Comparison of ENCODE assay signal across 32 mouse cellular contexts in genomic region chr5:128649336-128649897, GRCm38 (mm10). TPM values are rescaled to one million over a fixed set of nuclear protein-coding genes. Genes with fewer than 3 reads are reported as not detected.
DNase-seq lines count a peak whose midpoint lies in the region; ATAC-seq and TF ChIP-seq lines count a peak whose summit lies in the region.
"Had no signal": no experiment of that assay in that cellular context is flagged by ENCODE, and none has a peak within 500 bp of the region (broad histone marks: within the 10 kb centered on the region; RNA-seq: fewer than 3 reads in every experiment).

No protein-coding gene starts in this region.

- H3K4me2 ChIP-seq in embryonic facial prominence, embryonic 14.5 days (ENCODE audit: low read depth, low read length) = no peak overlapping the region
- no peak overlapping the region for H3K4me2 ChIP-seq in limb, embryonic 14.5 days (replicated peaks; ENCODE audit: low read depth, low read length, severe bottlenecking)
- no peak overlapping the region for H3K4me2 ChIP-seq in stomach, postnatal 0 days (replicated peaks; ENCODE audit: low read depth)
- no peak overlapping the region for H3K4me2 ChIP-seq in forebrain, embryonic 15.5 days (replicated peaks)
- H3K4me2 ChIP-seq: embryonic facial prominence, embryonic 12.5 days; forebrain, embryonic 13.5 days; heart, embryonic 12.5 days; heart, embryonic 15.5 days; hindbrain, embryonic 14.5 days had no signal

- H3K4me3 ChIP-seq in embryonic facial prominence, embryonic 10.5 days = no peak overlapping the region
- H3K4me3 ChIP-seq in embryonic facial prominence, embryonic 14.5 days (ENCODE audit: low read depth, low read length) = no peak overlapping the region
- H3K4me3 ChIP-seq in limb, embryonic 14.5 days (replicated peaks; ENCODE audit: low read length) = no peak overlapping the region
- no peak overlapping the region for H3K4me3 ChIP-seq in stomach, postnatal 0 days (ENCODE audit: low read depth, low read length)
- no peak overlapping the region for H3K4me3 ChIP-seq in forebrain, embryonic 15.5 days
- H3K4me3 ChIP-seq: embryonic facial prominence, embryonic 12.5 days; forebrain, embryonic 10.5 days; forebrain, embryonic 13.5 days; gastrocnemius, adult 2 months; heart, embryonic 12.5 days; heart, embryonic 15.5 days had no signal

- DNase-seq in embryonic facial prominence, embryonic 10.5 days (ENCODE audit: low spot score) = no peak
- DNase-seq in embryonic facial prominence, embryonic 14.5 days (ENCODE audit: low spot score) = peak; percentile 67
- peak; percentile 29 for DNase-seq in limb, embryonic 14.5 days (ENCODE audit: low spot score)
- no peak for DNase-seq in stomach, postnatal 0 days (ENCODE audit: low spot score)
- DNase-seq in kidney, postnatal 10 days = no peak
- no peak for DNase-seq in heart, postnatal 36 days
- DNase-seq: adrenal gland, postnatal 10 days; adrenal gland, postnatal 36 days; B cell, adult 2 months; cerebellum, adult 18-20 months; cerebellum, adult 9-10 months; cerebellum, postnatal 14 days; forebrain, postnatal 0 days; gastrocnemius, adult 2 months; gastrocnemius, postnatal 25 days; heart, adult 18-20 months; heart, postnatal 10 days; heart, postnatal 4 days had no signal

- H3K27ac ChIP-seq in embryonic facial prominence, embryonic 10.5 days (replicated peaks) = peak overlapping the region; percentile 30; the same call in 1 of the 2 replicates
- no peak overlapping the region; the same call in 1 of the 2 replicates for H3K27ac ChIP-seq in embryonic facial prominence, embryonic 14.5 days (replicated peaks; ENCODE audit: low read depth, low read length)
- H3K27ac ChIP-seq in limb, embryonic 14.5 days (replicated peaks; ENCODE audit: low read depth, low read length) = no peak overlapping the region
- H3K27ac ChIP-seq in stomach, postnatal 0 days (replicated peaks) = 0 out of 2 replicates have a peak overlapping the region, but pooled peaks have one; percentile 24
- no peak overlapping the region for H3K27ac ChIP-seq in forebrain, embryonic 15.5 days (replicated peaks)
- H3K27ac ChIP-seq: embryonic facial prominence, embryonic 12.5 days; forebrain, embryonic 10.5 days; forebrain, embryonic 13.5 days; gastrocnemius, adult 2 months; heart, embryonic 15.5 days; hindbrain, embryonic 14.5 days; hindbrain, postnatal 0 days had no signal

- no peaks in the 10 kb centered on the region for H3K36me3 ChIP-seq in embryonic facial prominence, embryonic 10.5 days (replicated peaks)
- no peaks in the 10 kb centered on the region for H3K36me3 ChIP-seq in embryonic facial prominence, embryonic 14.5 days (ENCODE audit: control insufficient read depth, insufficient read depth, low read length)
- H3K36me3 ChIP-seq in limb, embryonic 14.5 days (ENCODE audit: control insufficient read depth, insufficient read depth, low read length) = no peaks in the 10 kb centered on the region
- no peaks in the 10 kb centered on the region for H3K36me3 ChIP-seq in stomach, postnatal 0 days (ENCODE audit: control insufficient read depth, insufficient read depth, low read length)
- no peaks in the 10 kb centered on the region for H3K36me3 ChIP-seq in forebrain, embryonic 15.5 days
- H3K36me3 ChIP-seq: embryonic facial prominence, embryonic 12.5 days; forebrain, embryonic 10.5 days; G1E; heart, embryonic 12.5 days; heart, embryonic 15.5 days had no signal

- TF ChIP-seq POLR2A in limb, embryonic 14.5 days (IDR thresholded peaks at IDR 0.05; ENCODE audit: borderline replicate concordance, extremely low read depth, insufficient read depth, insufficient read length) = no peak

- WGBS in embryonic facial prominence, embryonic 10.5 days = 81% methylated on average over 11 of the region's 11 CpGs
- WGBS in embryonic facial prominence, embryonic 14.5 days = 62% methylated on average over 11 of the region's 11 CpGs
- WGBS in limb, embryonic 14.5 days = 57% methylated on average over 11 of the region's 11 CpGs
- 61% methylated on average over 11 of the region's 11 CpGs for WGBS in stomach, postnatal 0 days
- WGBS in forebrain, embryonic 15.5 days = 89% methylated on average over 11 of the region's 11 CpGs

- TF ChIP-seq CTCF in stomach, postnatal 0 days (IDR thresholded peaks at IDR 0.05; ENCODE audit: low read depth) = no peak

- no peak overlapping the region for H3K9ac ChIP-seq in embryonic facial prominence, embryonic 14.5 days (ENCODE audit: low read depth, low read length)
- H3K9ac ChIP-seq in limb, embryonic 14.5 days (ENCODE audit: low read depth, low read length, severe bottlenecking) = no peak overlapping the region
- H3K9ac ChIP-seq in stomach, postnatal 0 days (ENCODE audit: low read length) = no peak overlapping the region
- H3K9ac ChIP-seq in forebrain, embryonic 15.5 days (replicated peaks) = no peak overlapping the region
- H3K9ac ChIP-seq: embryonic facial prominence, embryonic 12.5 days; forebrain, embryonic 13.5 days; forebrain, postnatal 0 days; heart, embryonic 12.5 days; heart, embryonic 15.5 days; hindbrain, embryonic 14.5 days had no signal

- peak; percentile 53; the same call in 1 of the 2 replicates for ATAC-seq in embryonic facial prominence, embryonic 14.5 days (ENCODE audit: low read depth)
- ATAC-seq in limb, embryonic 14.5 days (ENCODE audit: low FRiP score, low read depth) = no peak
- no peak for ATAC-seq in stomach, postnatal 0 days (ENCODE audit: low FRiP score, low TSS enrichment)
- no peak for ATAC-seq in forebrain, embryonic 15.5 days (replicated peaks)
- ATAC-seq: forebrain, embryonic 13.5 days; forebrain, postnatal 0 days; hindbrain, postnatal 0 days; inflammation-experienced regulatory T-cells, adult 6 months; Patski had no signal

- no peak for TF ChIP-seq EP300 in stomach, postnatal 0 days (optimal IDR thresholded peaks at IDR 0.05)

- no peaks in the 10 kb centered on the region for H3K9me3 ChIP-seq in embryonic facial prominence, embryonic 10.5 days
- H3K9me3 ChIP-seq in embryonic facial prominence, embryonic 14.5 days (ENCODE audit: control insufficient read depth, low read length) = no peaks in the 10 kb centered on the region
- no peaks in the 10 kb centered on the region for H3K9me3 ChIP-seq in limb, embryonic 14.5 days (ENCODE audit: control insufficient read depth, low read length)
- H3K9me3 ChIP-seq in stomach, postnatal 0 days (ENCODE audit: control insufficient read depth, low read length) = no peaks in the 10 kb centered on the region
- no peaks in the 10 kb centered on the region for H3K9me3 ChIP-seq in forebrain, embryonic 15.5 days
- H3K9me3 ChIP-seq: embryonic facial prominence, embryonic 12.5 days; forebrain, embryonic 13.5 days; heart, embryonic 15.5 days had no signal

- intact Hi-C loops in heart, postnatal 36 days (cut with DNase I) = no loop called here

- H3K27me3 ChIP-seq in embryonic facial prominence, embryonic 10.5 days (replicated peaks; ENCODE audit: low read depth, poor library complexity, severe bottlenecking) = no peaks in the 10 kb centered on the region
- H3K27me3 ChIP-seq in embryonic facial prominence, embryonic 14.5 days (replicated peaks; ENCODE audit: control insufficient read depth, insufficient read depth, low read length) = no peaks in the 10 kb centered on the region
- H3K27me3 ChIP-seq in limb, embryonic 14.5 days (ENCODE audit: control insufficient read depth, insufficient read depth, low read length) = no peaks in the 10 kb centered on the region
- H3K27me3 ChIP-seq in stomach, postnatal 0 days (ENCODE audit: control insufficient read depth, insufficient read depth, low read length) = no peaks in the 10 kb centered on the region
- H3K27me3 ChIP-seq in forebrain, embryonic 15.5 days = no peaks in the 10 kb centered on the region
- H3K27me3 ChIP-seq: CH12.LX; embryonic facial prominence, embryonic 12.5 days; forebrain, embryonic 13.5 days; Patski had no signal

- peaks cover 12% of the 10 kb centered on the region for H3K4me1 ChIP-seq in embryonic facial prominence, embryonic 10.5 days
- peaks cover 2% of the 10 kb centered on the region; the same call in 1 of the 2 replicates for H3K4me1 ChIP-seq in embryonic facial prominence, embryonic 14.5 days (ENCODE audit: control insufficient read depth, insufficient read depth, low read length)
- no peaks in the 10 kb centered on the region for H3K4me1 ChIP-seq in limb, embryonic 14.5 days (ENCODE audit: control insufficient read depth, insufficient read depth, low read length)
- no peaks in the 10 kb centered on the region for H3K4me1 ChIP-seq in stomach, postnatal 0 days (replicated peaks; ENCODE audit: control insufficient read depth, insufficient read depth)
- H3K4me1 ChIP-seq in forebrain, embryonic 15.5 days = no peaks in the 10 kb centered on the region
- H3K4me1 ChIP-seq: forebrain, embryonic 13.5 days; heart, embryonic 15.5 days had no signal

RNA-seq across cellular contexts. Expression of gene Fzd10, which starts 48.8 kb away (rescaled TPM):
- 3.1 and 4.3 TPM in 2 replicates for polyA plus RNA-seq in embryonic facial prominence, embryonic 10.5 days (2016; fragmentation: Nextera tagmentation; extraction: Ambion mirVana)
- polyA plus RNA-seq in embryonic facial prominence, embryonic 14.5 days (2014; fragmentation: Nextera tagmentation; extraction: Ambion mirVana) = 4.7 and 7.6 TPM in 2 replicates
- polyA plus RNA-seq in limb, embryonic 14.5 days (2012; rRNA removed) = 23.1 and 26.3 TPM in 2 replicates
- 11.3 and 12.5 TPM in 2 replicates for polyA plus RNA-seq in limb, embryonic 14.5 days (2014; fragmentation: Nextera tagmentation; extraction: Ambion mirVana)
- 2.8 and 2.9 TPM in 2 replicates for polyA plus RNA-seq in stomach, postnatal 0 days (2015; fragmentation: Nextera tagmentation; extraction: Ambion mirVana)
- under 1 TPM; 0.14 to 0.19 TPM for total RNA-seq in heart, postnatal 36 days (2021)
- 0.64 and 1.1 TPM in 2 replicates for polyA plus RNA-seq in forebrain, embryonic 15.5 days (2015; fragmentation: Nextera tagmentation; extraction: Ambion mirVana)
- total RNA-seq: CH12.LX had no signal
- polyA plus RNA-seq: G1E; inflammation-experienced regulatory T-cells, adult 6 months; Patski had no signal

RNA-seq across cellular contexts. Expression of gene Piwil1, which starts 52.9 kb away (rescaled TPM):
- 0.06 TPM in 1 of 2 replicates, not detected in the other for polyA plus RNA-seq in embryonic facial prominence, embryonic 10.5 days (2016; fragmentation: Nextera tagmentation; extraction: Ambion mirVana)
- 0.07 TPM in 1 of 2 replicates, not detected in the other for polyA plus RNA-seq in embryonic facial prominence, embryonic 14.5 days (2014; fragmentation: Nextera tagmentation; extraction: Ambion mirVana)
- 0.01 and 0.03 TPM in 2 replicates for polyA plus RNA-seq in limb, embryonic 14.5 days (2012; rRNA removed)
- polyA plus RNA-seq in limb, embryonic 14.5 days (2014; fragmentation: Nextera tagmentation; extraction: Ambion mirVana) = not detected in 2 replicates
- polyA plus RNA-seq in stomach, postnatal 0 days (2015; fragmentation: Nextera tagmentation; extraction: Ambion mirVana) = not detected in 2 replicates
- total RNA-seq in heart, postnatal 36 days (2021) = not detected
- polyA plus RNA-seq in forebrain, embryonic 15.5 days (2015; fragmentation: Nextera tagmentation; extraction: Ambion mirVana) = 0.14 and 0.17 TPM in 2 replicates
- total RNA-seq: adrenal gland, adult 18-20 months; adrenal gland, postnatal 10 days; adrenal gland, postnatal 36 days; CH12.LX; gastrocnemius, adult 2 months; gastrocnemius, postnatal 25 days; heart, adult 18-20 months; heart, postnatal 10 days; heart, postnatal 4 days had no signal
- polyA plus RNA-seq: forebrain, embryonic 10.5 days; forebrain, embryonic 13.5 days; G1E; heart, embryonic 12.5 days; heart, embryonic 15.5 days; hindbrain, embryonic 11.5 days; inflammation-experienced regulatory T-cells, adult 6 months; Patski had no signal

Comparison
In these comparisons a context has a peak if more than half of its experiments do, and no peak if none do; other contexts are left out.
1. DNase-seq: peak in embryonic facial prominence, embryonic 14.5 days (single experiment) and limb, embryonic 14.5 days (single experiment); none in embryonic facial prominence, embryonic 10.5 days (single experiment), stomach, postnatal 0 days (single experiment), kidney, postnatal 10 days (single experiment) and heart, postnatal 36 days (0 of 2).
2. H3K27ac ChIP-seq: peak in embryonic facial prominence, embryonic 10.5 days (single experiment) and stomach, postnatal 0 days (single experiment); none in embryonic facial prominence, embryonic 14.5 days (single experiment), limb, embryonic 14.5 days (single experiment) and forebrain, embryonic 15.5 days (single experiment).